Mouse (Mus musculus): ENCODE results near the gene Tmem167b. TPM values are rescaled to one million over a fixed set of nuclear protein-coding genes. Genes with fewer than 3 reads are reported as not detected.

The Tmem167b gene
- polyA plus RNA-seq (2014; fragmentation: Illumina TruSeq; extraction: RNeasy Lipid Tissue Mini Kit (QIAGEN cat#74804); ENCODE audit: low read depth, low replicate concordance): 43.0 TPM

GRCm38 (mm10) chr3:108562133-108562730 lies at the start of gene Tmem167b:
TSS of gene Tmem167b (minus strand) at chr3:108562466.

GRCm38 (mm10) chr3:108590786-108591529 lies 28.7 kb upstream of the Tmem167b start, which contains the start of gene Wdr47:
TSS of gene Wdr47 (plus strand) at chr3:108591279.

GRCm38 (mm10) chr3:108571443-108572294 lies 9.4 kb upstream of the Tmem167b start, which contains the start of gene Taf13:
TSS of gene Taf13 (plus strand) at chr3:108571698.

GRCm38 (mm10) chr3:108536517-108537260 lies 25.6 kb downstream of the Tmem167b start, which contains the start of gene 5330417C22Rik:
TSS of gene 5330417C22Rik (minus strand) at chr3:108536536.

GRCm38 (mm10) chr3:108533951-108534350 lies 28.3 kb downstream of the Tmem167b start, which contains the start of gene 1700013F07Rik:
TSS of gene 1700013F07Rik (plus strand) at chr3:108534150.

Other genes starting within 250 kb of the Tmem167b start
- gene Mybphl, start 197.6 kb downstream of the Tmem167b start, polyA plus RNA-seq (2014; fragmentation: Illumina TruSeq; extraction: RNeasy Lipid Tissue Mini Kit (QIAGEN cat#74804); ENCODE audit: low read depth, low replicate concordance): not detected
- gene Psrc1, start 178.6 kb downstream of the Tmem167b start, polyA plus RNA-seq (2014; fragmentation: Illumina TruSeq; extraction: RNeasy Lipid Tissue Mini Kit (QIAGEN cat#74804); ENCODE audit: low read depth, low replicate concordance): not detected
- not detected for gene Celsr2, start 146.9 kb downstream of the Tmem167b start, polyA plus RNA-seq (2014; fragmentation: Illumina TruSeq; extraction: RNeasy Lipid Tissue Mini Kit (QIAGEN cat#74804); ENCODE audit: low read depth, low replicate concordance)
- 12.8 TPM for gene Sars, start 117.3 kb downstream of the Tmem167b start, polyA plus RNA-seq (2014; fragmentation: Illumina TruSeq; extraction: RNeasy Lipid Tissue Mini Kit (QIAGEN cat#74804); ENCODE audit: low read depth, low replicate concordance)
- gene 1700013F07Rik, start 28.3 kb downstream of the Tmem167b start, polyA plus RNA-seq (2014; fragmentation: Illumina TruSeq; extraction: RNeasy Lipid Tissue Mini Kit (QIAGEN cat#74804); ENCODE audit: low read depth, low replicate concordance): not detected
- 0.42 TPM for gene 5330417C22Rik, start 25.9 kb downstream of the Tmem167b start, polyA plus RNA-seq (2014; fragmentation: Illumina TruSeq; extraction: RNeasy Lipid Tissue Mini Kit (QIAGEN cat#74804); ENCODE audit: low read depth, low replicate concordance)
- gene Taf13, start 9.2 kb upstream of the Tmem167b start, polyA plus RNA-seq (2014; fragmentation: Illumina TruSeq; extraction: RNeasy Lipid Tissue Mini Kit (QIAGEN cat#74804); ENCODE audit: low read depth, low replicate concordance): 42.8 TPM
- gene Wdr47, start 28.8 kb upstream of the Tmem167b start, polyA plus RNA-seq (2014; fragmentation: Illumina TruSeq; extraction: RNeasy Lipid Tissue Mini Kit (QIAGEN cat#74804); ENCODE audit: low read depth, low replicate concordance): 4.4 TPM
- gene Clcc1, start 91.4 kb upstream of the Tmem167b start, polyA plus RNA-seq (2014; fragmentation: Illumina TruSeq; extraction: RNeasy Lipid Tissue Mini Kit (QIAGEN cat#74804); ENCODE audit: low read depth, low replicate concordance): 52.2 TPM
- 6.8 TPM for gene Gpsm2, start 159.8 kb upstream of the Tmem167b start, polyA plus RNA-seq (2014; fragmentation: Illumina TruSeq; extraction: RNeasy Lipid Tissue Mini Kit (QIAGEN cat#74804); ENCODE audit: low read depth, low replicate concordance)
- not detected for gene Aknad1, start 177.2 kb upstream of the Tmem167b start, polyA plus RNA-seq (2014; fragmentation: Illumina TruSeq; extraction: RNeasy Lipid Tissue Mini Kit (QIAGEN cat#74804); ENCODE audit: low read depth, low replicate concordance)

Data from liver, adult 10 weeks (tissue).